Mouse (Mus musculus): ENCODE results near the gene Gm37240. TPM values are rescaled to one million over a fixed set of nuclear protein-coding genes. Genes with fewer than 3 reads are reported as not detected.

Gene Gm37240
- polyA plus RNA-seq, 1 experiment, result 1.0 TPM

GRCm38 (mm10) chr3:84952585-84953187 lies 934.6 kb downstream of the Gm37240 start:
- Histone ChIP-seq H3K4me1 (ENCODE audit: control insufficient read depth, insufficient read depth, low read length) (no peaks in the 10 kb centered on the region), H3K27ac (ENCODE audit: control insufficient read depth, insufficient read depth, low read depth, low read length, poor library complexity) (no peak overlapping the region), H3K4me3 (replicated peaks; ENCODE audit: control insufficient read depth, low read depth, low read length) (no peak overlapping the region)
- WGBS, result 89% methylated on average over 7 of the region's 7 CpGs
- no peak for TF ChIP-seq CTCF (IDR thresholded peaks at IDR 0.05; ENCODE audit: control insufficient read depth, insufficient read depth, low read length)
- no peak for TF ChIP-seq POLR2A (IDR thresholded peaks at IDR 0.05; ENCODE audit: borderline replicate concordance, control insufficient read depth, low read depth, low read length)

DNA sequence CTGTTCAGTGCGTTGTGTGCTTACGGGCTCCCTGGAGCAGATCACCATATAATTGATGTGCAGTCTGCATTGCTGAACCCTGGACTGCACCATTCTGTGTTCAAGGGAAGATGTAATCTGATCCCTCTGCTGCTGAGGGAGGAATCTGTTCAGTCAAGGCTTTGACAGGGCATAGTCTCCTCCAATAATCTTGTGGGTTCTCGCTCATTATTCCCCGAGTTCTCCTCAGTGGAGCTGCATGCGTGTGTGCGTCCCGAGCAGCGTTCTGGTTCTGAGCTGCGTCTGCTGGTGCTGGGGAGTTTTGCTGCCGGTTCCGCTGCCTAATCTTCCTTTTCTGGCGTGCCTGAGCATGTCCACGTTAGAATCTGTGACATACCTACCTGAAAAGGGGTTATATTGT lies 935.2 kb downstream of the Gm37240 start:
- TF ChIP-seq POLR2A (IDR thresholded peaks at IDR 0.05; ENCODE audit: borderline replicate concordance, control insufficient read depth, low read depth, low read length), result no peak
- TF ChIP-seq CTCF (IDR thresholded peaks at IDR 0.05; ENCODE audit: control insufficient read depth, insufficient read depth, low read length), result no peak
- Histone ChIP-seq H3K4me3 (replicated peaks; ENCODE audit: control insufficient read depth, low read depth, low read length) (no peak overlapping the region), H3K27ac (ENCODE audit: control insufficient read depth, insufficient read depth, low read depth, low read length, poor library complexity) (no peak overlapping the region), H3K4me1 (ENCODE audit: control insufficient read depth, insufficient read depth, low read length) (no peaks in the 10 kb centered on the region)
- WGBS, result 89% methylated on average over 13 of the region's 13 CpGs

DNA sequence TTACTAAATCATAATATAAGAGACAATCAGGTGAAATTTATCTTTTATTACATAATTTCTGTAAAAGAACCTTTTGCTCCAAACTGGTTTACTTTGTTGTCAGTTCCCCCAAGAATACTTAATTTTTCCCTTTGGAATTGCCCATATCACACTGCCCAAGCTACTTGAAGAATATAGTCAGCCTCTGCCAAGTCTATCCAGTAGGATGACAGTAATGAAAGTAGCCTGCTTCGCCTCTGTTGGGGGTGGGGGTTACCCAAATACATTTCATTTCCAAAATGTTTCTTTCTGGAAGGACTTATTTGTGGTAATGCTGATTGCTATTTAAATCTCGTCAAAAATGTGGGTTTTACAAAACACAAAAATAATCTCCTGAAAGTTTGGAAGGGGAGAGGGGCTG lies 935.6 kb downstream of the Gm37240 start:
- TF ChIP-seq CTCF (IDR thresholded peaks at IDR 0.05; ENCODE audit: control insufficient read depth, insufficient read depth, low read length) (no peak), POLR2A (IDR thresholded peaks at IDR 0.05; ENCODE audit: borderline replicate concordance, control insufficient read depth, low read depth, low read length) (no peak)
- H3K4me3 ChIP-seq (replicated peaks; ENCODE audit: control insufficient read depth, low read depth, low read length), result no peak overlapping the region
- no peak overlapping the region for H3K27ac ChIP-seq (ENCODE audit: control insufficient read depth, insufficient read depth, low read depth, low read length, poor library complexity)
- H3K4me1 ChIP-seq (ENCODE audit: control insufficient read depth, insufficient read depth, low read length), result no peaks in the 10 kb centered on the region; the same call in 1 of the 2 replicates
- WGBS, result 74% methylated on average over 2 of the region's 2 CpGs

- Histone ChIP-seq H3K4me3 (replicated peaks; ENCODE audit: control insufficient read depth, low read depth, low read length) (no peak overlapping the region), H3K4me1 (ENCODE audit: control insufficient read depth, insufficient read depth, low read length) (no peaks in the 10 kb centered on the region; the same call in 1 of the 2 replicates), H3K27ac (ENCODE audit: control insufficient read depth, insufficient read depth, low read depth, low read length, poor library complexity) (no peak overlapping the region)
- 79% methylated on average over 4 of the region's 4 CpGs for WGBS
- TF ChIP-seq CTCF (IDR thresholded peaks at IDR 0.05; ENCODE audit: control insufficient read depth, insufficient read depth, low read length) (no peak), POLR2A (IDR thresholded peaks at IDR 0.05; ENCODE audit: borderline replicate concordance, control insufficient read depth, low read depth, low read length) (no peak)
Observed at GRCm38 (mm10) chr3:84949387-84949786, 937.9 kb downstream of the Gm37240 start.

GRCm38 (mm10) chr3:84946381-84946780 lies 940.9 kb downstream of the Gm37240 start:
- no peaks in the 10 kb centered on the region; the same call in 1 of the 2 replicates for H3K4me1 ChIP-seq (ENCODE audit: control insufficient read depth, insufficient read depth, low read length)
- TF ChIP-seq POLR2A (IDR thresholded peaks at IDR 0.05; ENCODE audit: borderline replicate concordance, control insufficient read depth, low read depth, low read length), result no peak
- no peak overlapping the region for H3K27ac ChIP-seq (ENCODE audit: control insufficient read depth, insufficient read depth, low read depth, low read length, poor library complexity)
- H3K4me3 ChIP-seq (replicated peaks; ENCODE audit: control insufficient read depth, low read depth, low read length), result no peak overlapping the region
- WGBS, result 54% methylated on average over 1 of the region's 1 CpGs

DNA sequence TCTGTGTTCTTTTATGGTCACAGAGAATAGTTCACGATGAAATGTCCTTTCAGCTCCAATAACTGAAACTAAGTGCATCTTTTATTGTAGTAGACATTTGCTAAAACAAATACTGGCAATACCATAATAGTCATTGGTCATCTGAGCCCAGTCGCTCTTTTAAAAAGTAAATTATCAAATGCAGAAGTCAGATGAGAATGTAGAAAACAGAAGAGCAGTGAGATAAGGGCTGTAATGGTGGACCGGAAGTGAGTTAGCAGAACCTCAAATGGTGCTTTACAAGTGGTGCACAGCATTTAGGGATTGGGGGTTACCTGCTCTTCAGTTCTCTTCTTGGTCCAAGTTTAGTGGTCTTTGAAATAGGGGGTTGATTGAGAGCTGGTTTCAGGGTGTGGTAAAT lies 942.4 kb downstream of the Gm37240 start:
- WGBS, result 28% methylated on average over 3 of the region's 3 CpGs
- no peak for TF ChIP-seq CTCF (IDR thresholded peaks at IDR 0.05; ENCODE audit: control insufficient read depth, insufficient read depth, low read length)
- no peak for TF ChIP-seq POLR2A (IDR thresholded peaks at IDR 0.05; ENCODE audit: borderline replicate concordance, control insufficient read depth, low read depth, low read length)
- Histone ChIP-seq H3K4me1 (ENCODE audit: control insufficient read depth, insufficient read depth, low read length) (no peaks in the 10 kb centered on the region; the same call in 1 of the 2 replicates), H3K27ac (ENCODE audit: control insufficient read depth, insufficient read depth, low read depth, low read length, poor library complexity) (no peak overlapping the region), H3K4me3 (replicated peaks; ENCODE audit: control insufficient read depth, low read depth, low read length) (no peak overlapping the region)

DNA sequence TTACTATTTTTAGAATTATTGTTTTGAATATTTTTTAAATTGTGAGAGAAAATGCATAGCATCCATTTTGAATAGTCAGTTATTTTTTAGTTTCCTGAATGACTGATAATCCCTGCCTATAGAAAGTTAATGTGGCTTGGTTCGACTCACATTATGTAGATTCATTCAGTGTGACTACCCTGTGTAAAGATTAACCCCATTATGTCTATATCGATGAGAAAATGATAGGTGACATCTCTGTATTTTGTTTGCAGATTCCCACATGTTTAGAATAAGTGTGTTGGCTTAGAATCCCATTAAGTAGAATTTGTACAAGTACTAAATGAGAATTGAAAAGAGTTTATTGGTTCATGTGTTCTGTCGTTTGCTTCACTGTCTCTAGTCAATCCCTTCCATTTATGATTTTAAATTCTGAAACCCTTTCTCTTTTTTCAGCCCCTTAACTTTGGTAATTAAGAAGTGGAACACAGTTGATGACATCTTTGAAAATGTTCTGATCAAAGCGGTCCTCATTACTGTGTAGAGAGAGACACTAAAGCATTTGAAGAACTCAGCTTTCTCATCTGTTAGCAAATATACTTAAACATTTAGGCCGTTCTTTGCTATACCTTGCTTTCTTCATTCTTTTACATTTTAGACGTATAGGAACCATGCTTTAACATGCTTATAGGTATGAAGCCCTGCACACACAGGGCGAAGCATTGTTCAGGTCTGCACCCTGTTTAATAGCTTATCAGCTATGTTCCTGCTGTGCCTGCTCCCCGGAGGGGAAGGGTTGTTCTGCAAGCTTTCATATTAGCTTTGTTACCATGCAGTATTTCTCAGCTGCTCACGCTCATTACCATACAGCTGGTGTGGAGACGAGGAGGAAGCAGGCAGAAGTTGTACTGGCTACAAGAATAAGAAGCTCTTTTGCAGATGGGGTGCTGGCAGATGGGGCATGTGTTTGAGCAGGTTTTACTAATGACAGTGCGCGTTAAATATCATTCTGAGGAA lies 949.7 kb downstream of the Gm37240 start:
- TF ChIP-seq CTCF (IDR thresholded peaks at IDR 0.05; ENCODE audit: control insufficient read depth, insufficient read depth, low read length) (no peak), POLR2A (IDR thresholded peaks at IDR 0.05; ENCODE audit: borderline replicate concordance, control insufficient read depth, low read depth, low read length) (no peak)
- H3K4me1 ChIP-seq (ENCODE audit: control insufficient read depth, insufficient read depth, low read length), result no peaks in the 10 kb centered on the region; the same call in 1 of the 2 replicates
- WGBS, result 52% methylated on average over 12 of the region's 12 CpGs
- no peak overlapping the region for H3K4me3 ChIP-seq (replicated peaks; ENCODE audit: control insufficient read depth, low read depth, low read length)
- H3K27ac ChIP-seq (ENCODE audit: control insufficient read depth, insufficient read depth, low read depth, low read length, poor library complexity), result no peak overlapping the region

DNA sequence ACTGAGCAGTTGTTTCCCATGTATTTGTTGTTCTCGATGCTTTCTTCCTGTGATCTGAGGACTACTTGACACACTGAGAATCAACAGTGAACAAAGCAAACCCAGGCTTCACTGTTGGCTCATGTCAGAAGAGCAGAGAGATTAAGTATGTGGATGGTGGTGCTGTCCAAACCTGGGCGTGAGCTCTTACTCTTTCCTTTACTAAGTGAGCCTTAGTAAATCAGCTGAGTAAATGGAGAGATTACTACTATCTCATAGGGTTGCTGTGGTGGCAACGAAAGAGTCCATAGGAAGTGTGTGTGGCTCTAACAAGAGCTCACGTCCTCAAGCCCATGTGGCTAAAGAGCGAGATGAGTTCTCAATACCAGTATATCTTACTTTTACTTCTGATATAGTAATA lies 950.4 kb downstream of the Gm37240 start:
- Histone ChIP-seq H3K27ac (ENCODE audit: control insufficient read depth, insufficient read depth, low read depth, low read length, poor library complexity) (no peak overlapping the region), H3K4me3 (replicated peaks; ENCODE audit: control insufficient read depth, low read depth, low read length) (no peak overlapping the region), H3K4me1 (ENCODE audit: control insufficient read depth, insufficient read depth, low read length) (no peaks in the 10 kb centered on the region; the same call in 1 of the 2 replicates)
- 62% methylated on average over 5 of the region's 5 CpGs for WGBS
- TF ChIP-seq CTCF (IDR thresholded peaks at IDR 0.05; ENCODE audit: control insufficient read depth, insufficient read depth, low read length) (no peak), POLR2A (IDR thresholded peaks at IDR 0.05; ENCODE audit: borderline replicate concordance, control insufficient read depth, low read depth, low read length) (no peak)
